Mouse (Mus musculus) urinary bladder, adult 18-20 months (tissue): Measurements from ENCODE around the gene Efna1.

Experiments used
- DNase-seq, 2 experiments: peaks; one replicate each; pipeline ENCODE4 v3.0.0; 2022; ENCODE audit warnings: low spot score in 2 of 2, mixed read lengths in 2 of 2

Gene Efna1

DNA sequence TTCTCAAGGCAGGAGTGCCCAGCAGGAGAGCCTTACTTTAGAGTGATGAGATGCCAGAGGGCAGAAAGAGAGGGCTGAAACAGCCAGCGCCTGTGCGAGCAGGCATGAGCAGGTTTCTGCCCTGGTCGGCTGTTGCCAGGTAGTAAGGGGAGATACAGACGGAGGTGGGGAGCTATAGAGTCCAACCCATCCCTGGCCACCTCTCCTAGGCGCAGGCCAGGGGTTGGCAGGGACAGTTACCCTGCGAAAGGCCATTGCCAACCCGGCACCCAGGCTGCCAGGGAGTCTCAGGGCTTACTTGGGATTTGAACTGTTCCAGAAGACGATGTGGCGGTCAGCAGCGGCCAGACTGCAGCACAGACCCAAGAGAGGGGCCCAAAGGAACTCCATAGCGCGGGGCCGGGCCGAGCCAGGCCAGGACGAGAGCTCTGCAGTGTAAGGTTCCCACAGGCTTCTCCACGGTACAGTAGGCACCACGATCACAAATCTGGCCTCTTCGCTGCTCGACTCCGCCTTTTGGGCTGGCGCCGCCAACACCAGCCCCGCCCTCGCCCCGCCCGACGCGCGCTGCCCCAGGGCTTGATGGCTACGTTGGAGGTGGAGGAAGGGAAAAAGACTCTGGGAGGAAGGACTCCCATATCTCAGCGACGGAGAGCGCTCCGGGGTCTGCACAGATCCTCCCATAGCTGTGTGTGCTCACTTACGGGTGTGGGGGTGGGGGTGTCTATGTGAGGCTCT is 1.6 kb downstream of the Efna1 start:
- DNase-seq, result peak; percentile 82 to 87

GRCm38 (mm10) chr3:89278643-89279042 is 2.3 kb downstream of the Efna1 start:
- no peak for DNase-seq

DNA sequence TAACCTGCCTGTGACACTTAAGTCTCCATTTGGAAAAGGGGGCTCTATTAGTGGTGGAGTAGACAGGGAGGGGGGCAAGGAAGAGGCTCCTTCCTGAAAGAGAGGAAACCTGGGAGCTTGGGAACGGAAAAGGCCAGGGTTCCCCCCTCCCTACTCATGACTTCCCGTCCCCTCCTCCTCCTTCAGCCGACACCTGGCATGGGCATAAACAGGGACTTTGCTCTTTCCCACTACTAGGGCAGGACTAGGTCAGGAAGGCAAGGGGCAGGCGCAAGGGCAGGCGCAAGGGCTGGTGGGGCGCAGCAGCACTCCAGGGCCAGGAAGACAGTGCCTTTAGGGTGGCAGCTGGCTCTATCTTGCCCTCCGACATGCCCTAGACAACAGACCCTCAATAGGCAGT is 2.8 kb downstream of the Efna1 start:
- DNase-seq, result peak in 1 of 2 experiments; percentile 44

DNA sequence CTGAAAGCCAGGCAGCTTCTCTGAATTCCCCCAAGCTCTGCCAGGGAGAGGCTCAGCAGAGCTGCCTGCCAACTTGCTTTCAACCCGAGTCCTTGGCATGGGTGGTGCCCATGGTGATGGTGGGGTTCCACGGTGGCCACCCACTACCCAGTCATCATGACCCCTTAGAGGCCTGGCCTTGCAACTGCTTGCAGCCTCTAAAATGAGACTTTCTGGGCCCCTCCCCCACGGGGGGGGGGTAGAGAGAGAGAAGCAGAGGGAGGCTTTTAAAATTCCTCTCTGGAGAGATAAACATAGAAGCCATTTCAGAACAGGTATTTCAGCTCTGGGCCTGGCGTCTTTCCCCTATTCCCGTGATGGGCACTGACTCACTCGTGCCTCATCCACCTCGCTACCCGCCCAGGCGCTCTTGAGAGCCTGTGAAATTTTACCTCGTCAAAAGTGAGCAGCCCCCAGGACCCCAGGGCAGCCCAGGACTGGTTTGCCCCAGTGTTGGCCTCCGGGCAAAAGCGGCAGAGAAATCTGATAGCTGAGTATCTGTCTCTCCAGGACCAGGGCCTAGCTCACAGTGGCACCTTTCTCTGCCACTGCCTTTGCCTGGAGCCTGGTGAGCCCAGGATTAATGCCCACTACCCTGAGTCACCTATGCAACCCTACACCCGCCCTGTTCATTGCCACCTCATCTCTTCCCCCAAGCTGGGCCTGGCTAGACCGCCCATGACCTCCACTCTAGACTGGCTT is 3.5 kb downstream of the Efna1 start:
- peak; percentile 63 to 73 for DNase-seq

DNA sequence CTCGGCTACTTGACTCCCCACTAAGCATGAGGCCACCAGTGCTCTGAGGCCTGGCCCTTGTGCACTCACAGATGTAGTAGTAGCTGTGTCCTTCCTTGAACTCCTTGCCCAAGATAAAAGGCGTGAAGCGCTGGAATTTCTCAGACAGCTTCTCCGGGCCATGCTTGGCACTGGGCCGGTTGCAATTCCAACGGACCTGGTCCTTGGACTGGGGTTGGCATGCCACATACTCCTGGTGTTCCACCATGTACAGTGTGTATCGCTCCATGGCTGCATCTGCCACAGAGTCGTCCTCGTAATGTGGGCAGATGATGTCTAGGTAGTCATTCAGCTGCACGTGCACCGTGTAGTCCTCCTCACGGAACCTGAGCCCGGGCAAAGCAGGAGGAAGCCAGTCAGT is 4.9 kb downstream of the Efna1 start:
- no peak for DNase-seq

DNA sequence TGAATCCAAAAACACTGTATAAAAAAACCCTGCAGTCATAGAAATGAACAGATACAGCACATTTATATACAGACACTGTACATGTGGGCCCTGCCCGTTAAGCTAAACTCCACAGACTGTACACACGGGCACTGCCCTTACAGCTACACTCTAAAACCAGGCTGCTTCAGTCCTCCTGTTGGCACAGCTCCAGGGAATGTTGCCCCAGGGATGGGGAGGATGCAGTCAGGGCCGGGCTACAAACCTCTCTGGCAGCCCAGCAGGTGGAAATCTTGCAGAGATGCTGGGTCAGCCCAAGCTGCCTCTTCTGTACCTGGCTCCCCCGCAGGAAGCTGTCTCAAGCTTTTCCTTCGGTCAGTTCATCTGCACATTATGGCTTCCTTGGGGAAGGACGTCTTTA is 9.2 kb downstream of the Efna1 start:
- no peak for DNase-seq

DNA sequence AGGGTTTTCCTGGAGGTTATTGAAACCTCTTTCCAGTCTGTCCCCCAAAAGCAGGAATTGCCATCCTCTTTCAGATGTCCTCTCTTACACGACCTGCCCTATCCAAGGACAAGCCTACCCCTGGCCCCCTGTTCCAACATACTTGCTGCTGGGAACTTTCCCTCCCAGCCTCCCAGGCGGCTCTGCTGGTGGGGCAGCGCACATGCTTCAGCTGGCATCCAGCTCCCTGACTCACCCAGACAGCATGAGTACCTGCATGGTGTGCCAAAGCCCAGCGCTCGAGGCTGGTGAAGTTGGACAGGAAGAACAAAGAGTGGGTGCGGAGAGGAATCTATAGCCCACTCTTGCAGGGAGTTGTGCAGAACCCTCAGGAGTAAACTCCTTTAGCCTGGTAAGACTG is 10.1 kb downstream of the Efna1 start:
- DNase-seq, result peak; percentile 41 to 53

- peak; percentile 79 for DNase-seq
These were observed 10.7 kb downstream of the Efna1 start, which contains the start of gene Slc50a1 for GRCm38 (mm10) chr3:89270051-89270755. Gene Slc50a1, minus strand, starts transcription at chr3:89270570.

DNA sequence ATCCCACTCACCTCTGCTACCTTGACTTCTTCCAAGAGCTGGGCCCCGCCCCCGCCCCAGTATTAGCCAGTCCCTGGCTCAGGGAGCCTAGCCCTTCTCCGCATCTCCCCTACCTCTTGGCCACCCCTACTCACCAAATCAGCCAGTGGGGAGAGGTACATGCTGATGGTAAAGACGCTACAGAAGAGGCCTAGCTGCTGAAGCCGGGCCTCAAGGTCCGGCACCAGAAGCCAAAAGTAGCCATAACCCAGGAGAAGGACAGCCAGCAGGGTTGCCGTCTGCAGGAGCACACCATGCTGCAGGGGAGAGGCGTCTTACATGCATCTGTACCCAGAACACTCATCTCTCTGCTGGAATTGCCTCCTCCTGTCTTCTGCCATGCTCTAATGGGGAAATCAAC is 12.0 kb downstream of the Efna1 start:
- no peak for DNase-seq

DNA sequence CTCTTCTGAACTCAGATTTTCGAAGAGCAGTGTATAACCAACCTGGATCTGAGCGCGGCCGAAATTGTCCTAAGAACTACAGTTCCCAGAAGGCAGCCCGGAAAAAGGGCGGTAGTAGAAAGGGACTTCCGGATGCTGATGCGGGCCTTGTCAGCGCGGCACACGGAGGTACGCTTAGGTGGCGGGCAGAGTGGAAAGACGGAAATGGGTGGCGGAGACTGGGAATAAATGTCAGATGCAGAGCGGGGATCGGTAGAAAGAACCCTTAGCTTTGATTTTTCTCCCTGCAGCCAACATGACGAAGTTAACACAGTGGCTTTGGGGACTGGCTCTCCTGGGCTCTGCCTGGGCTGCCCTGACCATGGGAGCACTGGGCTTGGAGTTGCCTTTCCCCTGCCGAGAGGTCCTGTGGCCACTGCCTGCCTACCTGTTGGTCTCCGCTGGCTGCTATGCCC is 14.5 kb downstream of the Efna1 start:
- peak; percentile 60 to 71 for DNase-seq

GRCm38 (mm10) chr3:89262417-89262816 is 18.5 kb downstream of the Efna1 start:
- DNase-seq, result no peak

DNA sequence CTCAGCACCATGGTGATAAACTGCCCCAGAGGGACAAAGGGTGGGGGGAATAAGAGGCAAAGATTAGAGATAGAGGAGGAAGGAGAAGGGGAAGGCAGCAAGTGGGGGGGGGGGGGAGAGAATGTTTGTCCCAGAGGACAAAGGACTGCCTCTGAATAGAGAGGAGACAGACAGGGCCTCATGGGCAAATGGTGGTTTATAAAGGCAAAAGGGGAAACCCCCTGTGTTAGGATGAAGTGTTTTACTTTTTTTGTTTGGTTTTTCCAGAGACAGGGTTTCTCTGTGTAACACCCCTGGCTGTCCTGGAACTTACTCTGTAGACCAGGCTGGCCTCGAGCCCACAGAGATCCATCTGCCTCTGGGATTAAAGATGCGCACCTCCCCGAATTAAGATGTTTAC is 20.7 kb downstream of the Efna1 start:
- DNase-seq, result no peak

- DNase-seq, result no peak
These were observed 21.9 kb downstream of the Efna1 start, which contains the start of gene Dpm3 for GRCm38 (mm10) chr3:89259076-89259475. Gene Dpm3, plus strand, starts transcription at chr3:89259358.

GRCm38 (mm10) chr3:89256177-89256576 is 24.8 kb downstream of the Efna1 start:
- DNase-seq, result no peak

DNA sequence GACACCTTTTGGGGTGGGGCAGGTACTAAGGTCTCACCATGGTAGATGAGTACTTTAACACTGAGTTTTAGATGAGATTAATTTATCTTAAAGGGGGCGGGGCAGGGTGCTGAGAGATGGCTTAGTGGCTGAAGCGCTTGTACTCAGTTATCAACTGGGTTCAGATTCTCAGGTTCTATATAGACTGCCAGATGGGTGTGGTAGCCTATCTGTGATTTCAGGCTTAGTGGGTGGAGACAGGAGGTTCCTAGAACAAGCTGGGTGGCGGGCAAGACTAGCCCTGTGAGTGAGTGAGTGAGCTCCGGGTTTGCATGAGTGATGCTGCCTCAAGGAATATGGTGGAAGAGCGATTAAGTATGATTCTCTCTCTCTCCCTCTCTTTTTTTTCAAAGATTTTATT is 25.9 kb downstream of the Efna1 start:
- DNase-seq, result no peak

GRCm38 (mm10) chr3:89251365-89251895 is 29.5 kb downstream of the Efna1 start:
- no peak for DNase-seq

DNA sequence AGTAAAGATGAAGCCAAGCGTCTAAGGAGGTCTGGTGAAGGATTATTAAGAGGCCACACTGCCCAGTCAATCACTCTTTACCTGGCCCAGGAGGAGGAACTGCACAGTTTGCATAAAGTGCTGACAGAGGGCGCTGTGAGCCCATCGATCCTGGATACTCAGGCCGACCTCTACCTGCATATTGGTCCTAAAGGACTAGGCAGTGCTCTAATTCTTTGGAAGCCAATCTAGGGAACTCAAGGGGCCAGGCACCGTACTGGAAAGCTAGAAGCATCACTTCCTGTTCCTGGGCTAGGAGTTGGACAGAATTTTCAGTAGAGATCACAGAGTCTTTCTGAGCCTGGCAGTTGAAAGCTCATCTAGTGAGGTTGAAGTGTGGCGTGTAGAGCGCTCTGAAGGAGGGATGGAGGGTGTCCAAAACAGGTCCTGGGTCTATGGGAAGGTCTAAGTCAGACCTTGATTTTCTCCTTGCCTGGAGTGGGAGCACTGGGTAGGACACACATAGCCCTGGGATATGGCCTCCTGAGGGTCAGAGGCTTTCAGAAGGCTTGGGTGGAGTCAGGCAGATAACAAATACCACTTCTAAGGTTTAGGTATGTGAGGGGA is 30.4 kb downstream of the Efna1 start:
- DNase-seq, result peak; percentile 52 to 63

GRCm38 (mm10) chr3:89247466-89247865 is 33.5 kb downstream of the Efna1 start:
- DNase-seq, result no peak

DNA sequence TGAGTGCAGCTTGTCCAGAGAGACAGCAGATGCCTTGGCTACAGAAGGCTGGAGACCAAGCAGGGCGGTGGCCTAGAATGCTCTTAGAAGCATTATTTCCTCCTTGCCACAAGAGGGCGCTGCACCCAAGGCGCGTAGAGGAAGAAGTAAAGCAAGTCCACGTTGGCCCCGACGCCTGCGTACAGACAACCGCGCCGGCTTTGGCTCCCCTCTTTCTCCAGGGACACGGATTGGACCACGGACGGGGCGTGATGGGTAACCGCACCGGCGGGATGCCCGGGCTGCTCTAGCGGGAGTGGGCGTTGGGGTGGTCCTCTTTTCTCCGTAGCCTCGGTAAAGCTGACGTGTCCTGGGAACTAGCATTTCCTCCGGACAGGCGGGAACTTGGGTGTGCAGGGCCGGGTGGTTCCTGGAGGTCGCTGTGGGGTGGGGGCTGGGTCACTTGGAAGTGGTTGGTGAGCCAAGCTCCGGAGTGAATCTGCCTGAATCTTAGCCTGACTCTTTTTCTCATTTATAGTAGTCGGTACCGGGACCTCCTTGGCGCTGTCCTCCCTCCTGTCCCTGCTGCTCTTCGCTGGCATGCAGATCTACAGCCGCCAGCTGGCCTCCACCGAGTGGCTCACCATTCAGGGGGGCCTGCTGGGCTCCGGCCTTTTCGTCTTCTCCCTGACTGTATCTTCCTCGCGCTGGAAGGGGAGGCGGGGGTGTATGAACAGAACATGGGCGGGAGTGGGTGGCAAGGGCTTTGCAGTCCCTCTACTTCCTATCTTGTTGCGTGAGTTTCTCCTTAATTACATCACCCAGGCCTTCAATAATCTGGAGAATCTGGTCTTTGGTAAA is 34.5 kb downstream of the Efna1 start, which contains the start of gene Trim46:
Trim46 (minus strand) TSS at position 49 of the 840 bp plus-strand sequence.
- peak; percentile 83 to 85 for DNase-seq

DNA sequence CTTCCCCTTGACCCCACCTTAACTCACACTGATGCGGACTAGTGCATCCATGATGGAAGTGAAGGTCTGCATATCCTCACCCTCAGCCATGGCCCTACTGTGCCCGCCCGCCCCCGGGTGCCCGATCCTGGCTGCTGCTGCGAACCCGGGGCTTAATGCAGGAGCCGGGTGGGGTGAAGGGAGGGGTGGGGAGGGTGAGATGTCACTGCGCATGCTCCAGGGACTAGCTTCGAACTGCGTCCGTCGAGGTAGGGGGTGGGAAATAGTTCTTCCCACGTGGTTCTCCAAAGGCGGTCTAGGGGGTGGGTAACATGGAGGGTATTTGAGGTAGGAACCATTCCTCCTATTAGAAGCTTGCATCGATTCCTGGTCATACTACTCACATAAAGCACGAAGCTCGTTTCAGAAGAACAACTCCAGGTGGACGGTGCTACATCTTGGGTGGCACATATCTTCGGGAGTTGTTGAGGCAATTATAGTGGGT is 35.2 kb downstream of the Efna1 start, which contains the start of gene Krtcap2:
Krtcap2 (plus strand) TSS at position 279 of the 484 bp plus-strand sequence.
- DNase-seq, result no peak
